Mouse (Mus musculus): ENCODE data around the gene Pam.

DNA sequence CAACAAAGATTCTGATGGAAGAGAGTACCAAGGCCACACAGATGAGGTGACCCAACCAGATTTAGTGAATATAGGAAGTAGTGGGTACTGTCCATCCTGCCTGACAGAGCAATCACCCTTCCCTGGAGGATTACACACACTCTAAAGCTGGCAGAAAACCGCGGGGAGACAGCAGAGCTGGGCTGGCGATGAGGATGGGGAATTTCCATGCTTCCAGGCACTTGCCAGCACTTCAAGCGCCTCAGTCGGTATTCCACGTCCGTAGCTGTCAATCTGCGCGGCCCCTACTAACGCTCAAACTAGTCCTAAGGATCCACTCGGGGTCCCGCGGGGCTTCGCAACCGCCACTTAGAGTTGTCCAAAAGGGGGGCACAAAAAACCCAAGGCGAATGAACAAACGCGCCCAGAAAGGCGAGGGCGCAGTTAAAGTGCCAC lies 618 bp downstream of the Pam start:
- TF ChIP-seq POLR2A (IDR thresholded peaks at IDR 0.05; ENCODE audit: low read depth, low read length) = no peak
- TF ChIP-seq CTCF (IDR thresholded peaks at IDR 0.05; ENCODE audit: borderline replicate concordance, insufficient read depth, low read length) = no peak

Measured in embryonic fibroblast, embryonic 13.5 days (primary cell).